Mouse (Mus musculus): ENCODE measurements around the gene Snap91. TPM values are rescaled to one million over a fixed set of nuclear protein-coding genes. Genes with fewer than 3 reads are reported as not detected.

Gene Snap91
- polyA plus RNA-seq, 1 experiment from 2014 or later, result not detected

GRCm38 (mm10) chr9:86850452-86851207 lies 29.8 kb downstream of the Snap91 start:
- Histone ChIP-seq H3K4me3 (ENCODE audit: inconsistent target) (no peak overlapping the region), H3K36me3 (ENCODE audit: inconsistent target) (no peaks in the 10 kb centered on the region), H3K79me2 (ENCODE audit: inconsistent target) (no peaks in the 10 kb centered on the region), H3K27ac (no peak overlapping the region)
- 81% methylated on average over 3 of the region's 3 CpGs for WGBS (ENCODE audit: missing documents)

GRCm38 (mm10) chr9:86843747-86844353 lies 36.6 kb downstream of the Snap91 start:
- Histone ChIP-seq H3K36me3 (ENCODE audit: inconsistent target) (no peaks in the 10 kb centered on the region), H3K79me2 (ENCODE audit: inconsistent target) (no peaks in the 10 kb centered on the region), H3K4me3 (ENCODE audit: inconsistent target) (no peak overlapping the region), H3K27ac (no peak overlapping the region)
- 95% methylated on average over 5 of the region's 5 CpGs for WGBS (ENCODE audit: missing documents)

DNA sequence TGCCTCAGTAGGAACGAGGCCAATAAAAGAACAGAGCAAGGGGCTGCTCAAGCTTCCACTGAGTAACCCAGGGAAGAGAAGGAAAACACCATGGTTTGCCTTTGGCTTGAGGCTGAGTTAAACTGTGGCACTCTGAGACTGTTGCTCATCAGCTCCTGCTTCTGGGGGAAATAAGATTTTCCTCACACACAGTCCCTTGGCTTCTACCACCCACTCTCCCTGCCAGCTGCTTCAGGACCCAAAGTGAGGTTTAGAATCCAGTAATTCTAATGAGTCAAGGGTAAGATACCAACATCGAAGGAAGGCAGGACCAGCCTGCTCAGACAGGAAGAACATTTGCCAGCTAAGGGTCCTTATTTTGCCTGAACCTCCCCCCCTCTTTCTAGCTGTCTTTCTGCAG lies 50.7 kb downstream of the Snap91 start:
- no peaks in the 10 kb centered on the region for H3K79me2 ChIP-seq (ENCODE audit: inconsistent target)
- H3K4me3 ChIP-seq (ENCODE audit: inconsistent target), result no peak overlapping the region
- whole genome bisulfite sequencing (ENCODE audit: missing documents), result 56% methylated on average over 2 of the region's 2 CpGs
- no peak overlapping the region for H3K27ac ChIP-seq
- H3K36me3 ChIP-seq (ENCODE audit: inconsistent target), result no peaks in the 10 kb centered on the region

GRCm38 (mm10) chr9:86829034-86829433 lies 51.4 kb downstream of the Snap91 start:
- H3K79me2 ChIP-seq (ENCODE audit: inconsistent target), result no peaks in the 10 kb centered on the region
- no peaks in the 10 kb centered on the region for H3K36me3 ChIP-seq (ENCODE audit: inconsistent target)
- no peak overlapping the region for H3K4me3 ChIP-seq (ENCODE audit: inconsistent target)
- H3K27ac ChIP-seq, result no peak overlapping the region
- 70% methylated on average over 8 of the region's 8 CpGs for WGBS (ENCODE audit: missing documents)

DNA sequence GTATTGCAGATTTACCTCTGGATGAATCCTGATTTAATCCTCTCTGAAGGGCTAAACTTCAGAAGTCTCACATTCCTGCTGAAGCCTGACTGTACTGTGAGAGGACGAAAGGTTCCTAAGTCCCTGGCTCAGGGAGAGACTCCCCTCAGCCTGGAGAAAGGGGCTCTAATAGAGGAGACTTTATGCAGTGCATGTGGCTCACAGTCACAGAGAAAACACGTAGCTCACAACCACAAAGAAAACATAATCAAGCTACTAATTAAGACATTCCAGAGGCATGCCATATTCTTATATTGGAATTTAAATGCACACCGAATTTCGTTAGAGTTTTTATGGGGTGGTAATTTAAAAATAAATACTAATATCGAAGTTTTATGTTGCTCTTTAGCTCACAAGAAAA lies 61.1 kb downstream of the Snap91 start:
- WGBS (ENCODE audit: missing documents), result 86% methylated on average over 5 of the region's 5 CpGs
- Histone ChIP-seq H3K36me3 (ENCODE audit: inconsistent target) (no peaks in the 10 kb centered on the region), H3K27ac (no peak overlapping the region), H3K4me3 (ENCODE audit: inconsistent target) (no peak overlapping the region), H3K79me2 (ENCODE audit: inconsistent target) (no peaks in the 10 kb centered on the region)

GRCm38 (mm10) chr9:86817673-86818072 lies 62.8 kb downstream of the Snap91 start:
- Histone ChIP-seq H3K79me2 (ENCODE audit: inconsistent target) (no peaks in the 10 kb centered on the region), H3K27ac (no peak overlapping the region), H3K36me3 (ENCODE audit: inconsistent target) (no peaks in the 10 kb centered on the region), H3K4me3 (ENCODE audit: inconsistent target) (no peak overlapping the region)
- WGBS (ENCODE audit: missing documents), result 71% methylated on average over 4 of the region's 4 CpGs

DNA sequence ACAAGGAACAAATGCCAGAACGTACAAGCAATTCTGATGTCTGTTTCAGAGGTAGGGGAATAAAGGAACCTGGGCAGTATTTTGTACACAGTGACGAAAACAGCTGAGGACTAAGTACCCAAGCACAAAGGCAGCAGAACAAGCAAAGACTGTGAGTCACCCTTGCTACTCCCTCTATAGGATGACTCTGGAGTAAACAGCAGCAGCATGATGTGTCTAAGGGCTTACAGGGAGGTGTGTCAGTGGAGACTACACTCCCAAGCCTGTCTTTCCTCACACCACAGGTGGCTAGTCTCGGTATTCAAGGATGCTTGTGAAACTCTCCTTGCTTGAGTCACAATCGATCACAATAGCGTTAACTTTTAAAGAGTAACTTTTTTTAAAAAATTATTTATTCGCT lies 66.1 kb downstream of the Snap91 start:
- Histone ChIP-seq H3K4me3 (ENCODE audit: inconsistent target) (no peak overlapping the region), H3K79me2 (ENCODE audit: inconsistent target) (no peaks in the 10 kb centered on the region), H3K36me3 (ENCODE audit: inconsistent target) (no peaks in the 10 kb centered on the region), H3K27ac (no peak overlapping the region)
- WGBS (ENCODE audit: missing documents), result 79% methylated on average over 6 of the region's 6 CpGs

- 63% methylated on average over 4 of the region's 5 CpGs for WGBS (ENCODE audit: missing documents)
- H3K36me3 ChIP-seq (ENCODE audit: inconsistent target), result no peaks in the 10 kb centered on the region
- H3K79me2 ChIP-seq (ENCODE audit: inconsistent target), result no peaks in the 10 kb centered on the region
- no peak overlapping the region for H3K27ac ChIP-seq
- no peak overlapping the region for H3K4me3 ChIP-seq (ENCODE audit: inconsistent target)
These were observed 67.1 kb downstream of the Snap91 start for GRCm38 (mm10) chr9:86813327-86813726.

DNA sequence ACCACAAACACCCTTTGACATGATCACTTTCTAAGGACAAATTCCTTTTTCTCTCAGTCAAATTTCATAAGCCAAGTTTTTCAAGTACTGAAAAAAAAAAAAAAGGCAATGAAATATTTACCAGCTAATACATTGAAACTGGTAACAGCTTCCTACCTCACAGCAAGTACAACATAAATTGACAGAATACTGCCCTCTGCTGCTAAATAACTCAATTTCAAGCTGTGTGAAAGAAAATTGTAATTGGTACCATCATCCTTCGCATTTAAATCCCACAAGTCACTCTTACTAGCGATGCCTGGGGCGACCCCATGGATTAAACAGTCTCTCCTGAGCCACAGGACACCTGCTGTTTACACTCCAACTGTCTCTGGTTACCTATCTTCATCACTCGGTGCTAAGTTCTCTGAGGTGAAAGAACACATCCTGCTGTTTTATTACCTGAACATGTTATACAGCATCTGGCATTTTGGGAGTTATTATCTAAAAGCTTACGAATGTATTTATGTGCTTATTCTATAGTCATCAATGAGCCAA lies 69.7 kb downstream of the Snap91 start:
- Histone ChIP-seq H3K27ac (no peak overlapping the region), H3K79me2 (ENCODE audit: inconsistent target) (no peaks in the 10 kb centered on the region), H3K36me3 (ENCODE audit: inconsistent target) (no peaks in the 10 kb centered on the region), H3K4me3 (ENCODE audit: inconsistent target) (no peak overlapping the region)
- 65% methylated on average over 5 of the region's 5 CpGs for WGBS (ENCODE audit: missing documents)

DNA sequence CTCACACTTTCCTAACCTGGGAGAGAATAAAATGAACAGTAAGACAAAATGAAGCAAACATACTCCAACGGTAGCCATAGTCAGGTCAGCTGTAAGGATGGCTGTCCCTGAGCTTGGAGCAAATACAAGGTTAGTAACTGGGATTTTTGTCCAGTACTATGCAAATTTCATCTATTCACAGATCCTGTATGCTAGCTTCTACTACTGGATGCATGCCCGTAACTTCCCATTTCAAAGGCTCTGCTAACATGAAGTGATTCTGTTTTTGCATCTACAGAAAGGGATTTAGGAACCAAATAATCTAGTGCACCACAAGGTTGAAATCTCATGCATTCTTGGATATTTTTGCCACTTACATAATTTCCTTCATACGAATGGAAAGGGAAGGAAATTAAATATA lies 70.2 kb downstream of the Snap91 start:
- Histone ChIP-seq H3K36me3 (ENCODE audit: inconsistent target) (no peaks in the 10 kb centered on the region), H3K4me3 (ENCODE audit: inconsistent target) (no peak overlapping the region), H3K79me2 (ENCODE audit: inconsistent target) (no peaks in the 10 kb centered on the region), H3K27ac (no peak overlapping the region)
- WGBS (ENCODE audit: missing documents), result 70% methylated on average over 3 of the region's 3 CpGs

- H3K79me2 ChIP-seq (ENCODE audit: inconsistent target), result no peaks in the 10 kb centered on the region
- H3K36me3 ChIP-seq (ENCODE audit: inconsistent target), result no peaks in the 10 kb centered on the region
- no peak overlapping the region for H3K27ac ChIP-seq
- no peak overlapping the region for H3K4me3 ChIP-seq (ENCODE audit: inconsistent target)
- WGBS (ENCODE audit: missing documents), result 48% methylated on average over 3 of the region's 3 CpGs
These were observed 79.8 kb downstream of the Snap91 start for GRCm38 (mm10) chr9:86800600-86801163.

DNA sequence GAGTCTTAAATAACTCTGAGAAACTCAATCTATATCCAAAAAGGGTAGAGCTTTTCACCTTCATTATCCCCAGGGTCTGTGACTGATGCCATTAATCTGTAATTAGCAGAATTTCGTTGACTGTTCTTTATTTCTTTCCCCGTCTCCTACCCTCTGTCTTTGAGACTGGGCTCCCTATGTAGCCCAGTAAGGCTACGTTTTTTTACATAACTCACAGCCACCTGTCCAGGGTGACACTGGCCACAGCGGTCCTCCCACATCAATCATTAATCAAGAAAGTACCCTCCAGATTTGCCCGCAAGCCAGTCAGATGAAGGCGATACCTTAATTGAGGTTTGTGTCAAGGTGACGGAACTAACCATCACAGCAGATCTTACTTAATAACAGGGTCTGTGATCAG lies 81.4 kb downstream of the Snap91 start:
- H3K4me3 ChIP-seq (ENCODE audit: inconsistent target), result no peak overlapping the region
- H3K27ac ChIP-seq, result no peak overlapping the region
- H3K36me3 ChIP-seq (ENCODE audit: inconsistent target), result no peaks in the 10 kb centered on the region
- WGBS (ENCODE audit: missing documents), result 95% methylated on average over 7 of the region's 7 CpGs
- H3K79me2 ChIP-seq (ENCODE audit: inconsistent target), result no peaks in the 10 kb centered on the region

- no peaks in the 10 kb centered on the region for H3K79me2 ChIP-seq (ENCODE audit: inconsistent target)
- WGBS (ENCODE audit: missing documents), result 77% methylated on average over 7 of the region's 7 CpGs
- no peaks in the 10 kb centered on the region for H3K36me3 ChIP-seq (ENCODE audit: inconsistent target)
- H3K27ac ChIP-seq, result no peak overlapping the region
- no peak overlapping the region for H3K4me3 ChIP-seq (ENCODE audit: inconsistent target)
These were observed 81.8 kb downstream of the Snap91 start for GRCm38 (mm10) chr9:86798686-86799085.

DNA sequence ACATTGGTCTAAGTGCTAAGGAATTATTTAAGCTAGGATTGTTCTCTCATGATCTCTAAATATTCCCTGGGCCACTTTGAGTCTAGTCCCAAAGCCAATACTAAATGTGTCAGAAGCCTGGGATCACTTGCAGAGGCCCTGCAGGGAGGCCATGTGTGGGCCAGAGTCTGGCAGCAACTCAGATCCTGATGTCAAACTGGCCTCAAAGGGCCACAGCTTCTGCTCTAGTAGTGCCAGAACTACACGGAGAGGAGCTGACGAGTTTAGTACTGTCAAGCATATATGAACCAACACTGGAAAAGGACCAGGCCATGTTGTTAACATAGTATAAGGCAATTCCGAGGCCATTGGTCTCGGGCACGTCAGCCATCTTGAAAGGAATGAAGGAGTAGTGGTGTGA lies 82.3 kb downstream of the Snap91 start:
- no peak overlapping the region for H3K4me3 ChIP-seq (ENCODE audit: inconsistent target)
- H3K27ac ChIP-seq, result no peak overlapping the region
- 87% methylated on average over 5 of the region's 5 CpGs for WGBS (ENCODE audit: missing documents)
- H3K79me2 ChIP-seq (ENCODE audit: inconsistent target), result no peaks in the 10 kb centered on the region
- H3K36me3 ChIP-seq (ENCODE audit: inconsistent target), result no peaks in the 10 kb centered on the region

- no peak overlapping the region for H3K27ac ChIP-seq
- no peak overlapping the region for H3K4me3 ChIP-seq (ENCODE audit: inconsistent target)
- WGBS (ENCODE audit: missing documents), result 86% methylated on average over 4 of the region's 4 CpGs
- H3K36me3 ChIP-seq (ENCODE audit: inconsistent target), result no peaks in the 10 kb centered on the region
- no peaks in the 10 kb centered on the region for H3K79me2 ChIP-seq (ENCODE audit: inconsistent target)
These were observed 82.9 kb downstream of the Snap91 start for GRCm38 (mm10) chr9:86797553-86797952.

Data from macrophage (primary cell).